In genomic region chr7:118798105-118798570, GRCm38 (mm10) we compare ENCODE assay signal across 14 mouse cellular contexts. TPM values are rescaled to one million over a fixed set of nuclear protein-coding genes. Genes with fewer than 3 reads are reported as not detected.
A peak's percentile ranks its signal among the peaks of the same experiment; 100 is the strongest.
DNase-seq lines count a peak whose midpoint lies in the region; ATAC-seq lines count a peak whose summit lies in the region.
"Had no signal": no experiment of that assay in that cellular context is flagged by ENCODE, and none has a peak within 500 bp of the region (broad histone marks: within the 10 kb centered on the region; RNA-seq: fewer than 3 reads in every experiment).

No protein-coding gene starts in this region.

- no peaks in the 10 kb centered on the region for H3K27me3 ChIP-seq in splenic B cell, adult 2 months (ENCODE audit: control insufficient read depth, insufficient read depth, low read length, poor library complexity, severe bottlenecking)
- H3K27me3 ChIP-seq: midbrain, embryonic 12.5 days; neural tube, embryonic 15.5 days had no signal

- DNase-seq in lung, postnatal 25 days (ENCODE audit: low spot score), result peak; percentile 21
- DNase-seq in lung, postnatal 10 days, result no peak
- peak; percentile 34 for DNase-seq in c-Kit-positive CD71-negative TER-119-negative erythroid progenitor cells, embryonic 14.5 days (ENCODE audit: low read depth)
- peak; percentile 75 for DNase-seq in splenic B cell, adult 2 months (ENCODE audit: low read depth, low spot score)
- DNase-seq in cerebellum, adult 9-11 months, result no peak
- DNase-seq: cerebellum, postnatal 36 days; kidney, adult 11 months; kidney, postnatal 36 days; right cerebral cortex, postnatal 4 days; thymus, adult 18-20 months had no signal

- peaks cover 1% of the 10 kb centered on the region; the same call in 1 of the 2 replicates for H3K36me3 ChIP-seq in splenic B cell, adult 2 months (ENCODE audit: control insufficient read depth, insufficient read depth, low read length, poor library complexity, severe bottlenecking)

- ATAC-seq in megakaryocyte-erythroid progenitor cell, adult 5-6 weeks (replicated peaks; ENCODE audit: low FRiP score, low TSS enrichment, poor library complexity, severe bottlenecking), result peak; percentile 62; the same call in 1 of the 2 replicates
- ATAC-seq in inflammation-experienced regulatory T-cells, adult 6 months, result no peak

RNA-seq across cellular contexts. Expression of gene Iqck, which starts 57.4 kb away (rescaled TPM):
- total RNA-seq in megakaryocyte-erythroid progenitor cell, adult 5-6 weeks (2014; fragmentation: Nextera tagmentation), result 0.81 and 1.2 TPM in 2 replicates
- 0.33 TPM in 1 of 2 replicates, not detected in the other for total RNA-seq in megakaryocyte-erythroid progenitor cell, adult 5-6 weeks (2017)
- under 1 TPM in 1 of 3 experiments, not detected in 2; 0.55 TPM for polyA plus RNA-seq in inflammation-experienced regulatory T-cells, adult 6 months (2017; shearing (Covaris generic))

RNA-seq across cellular contexts. Expression of gene Knop1, which starts 57.9 kb away (rescaled TPM):
- 37.7 and 50.6 TPM in 2 replicates for total RNA-seq in megakaryocyte-erythroid progenitor cell, adult 5-6 weeks (2014; fragmentation: Nextera tagmentation)
- total RNA-seq in megakaryocyte-erythroid progenitor cell, adult 5-6 weeks (2017), result 58.4 and 68.6 TPM in 2 replicates
- 10 to 100 TPM; 24.1 to 35.6 (median 31.8) TPM for polyA plus RNA-seq in inflammation-experienced regulatory T-cells, adult 6 months (2017; shearing (Covaris generic))

RNA-seq across cellular contexts. Expression of gene Vps35l, which starts 58.1 kb away (rescaled TPM):
- total RNA-seq in megakaryocyte-erythroid progenitor cell, adult 5-6 weeks (2014; fragmentation: Nextera tagmentation), result 43.7 and 46.6 TPM in 2 replicates
- 38.9 and 52.9 TPM in 2 replicates for total RNA-seq in megakaryocyte-erythroid progenitor cell, adult 5-6 weeks (2017)
- 10 to 100 TPM; 53.6 to 58.6 (median 55.6) TPM for polyA plus RNA-seq in inflammation-experienced regulatory T-cells, adult 6 months (2017; shearing (Covaris generic))

Comparison
In these comparisons a context has a peak if more than half of its experiments do, and no peak if none do; other contexts are left out.
1. DNase-seq: peak in lung, postnatal 25 days (single experiment), c-Kit-positive CD71-negative TER-119-negative erythroid progenitor cells, embryonic 14.5 days (single experiment) and splenic B cell, adult 2 months (single experiment); none in lung, postnatal 10 days (single experiment) and cerebellum, adult 9-11 months (single experiment).